ENCODE assay signal across 8 mouse cellular contexts in the genomic region with DNA sequence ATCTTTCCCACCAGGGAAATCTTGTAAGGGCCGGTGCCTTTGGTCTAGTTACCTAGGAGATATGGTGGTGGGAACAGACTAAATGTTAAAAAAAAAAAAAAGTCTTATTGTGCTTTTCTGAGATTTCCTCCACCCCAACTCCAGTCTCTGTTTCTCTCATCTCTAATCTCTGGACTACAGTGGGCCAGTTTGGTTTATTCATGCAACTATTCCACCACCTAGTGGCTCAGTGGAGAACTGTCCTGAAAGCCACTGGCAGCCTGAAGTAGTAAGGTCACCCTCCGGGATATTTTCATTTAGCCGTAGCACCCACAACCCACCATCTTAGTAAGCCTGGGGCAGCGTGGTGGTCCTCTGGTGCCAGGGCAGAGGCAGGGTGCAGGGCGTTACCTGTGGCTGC. TPM values are rescaled to one million over a fixed set of nuclear protein-coding genes. Genes with fewer than 3 reads are reported as not detected.
DNase-seq lines count a peak whose midpoint lies in the region; TF ChIP-seq lines count a peak whose summit lies in the region.

No protein-coding gene starts in this region.

- H3K27ac ChIP-seq in thymus, adult 2 months (ENCODE audit: control insufficient read depth, insufficient read depth, low read length), result no peak overlapping the region

- DNase-seq in NIH3T3 (ENCODE audit: low read depth), result peak; percentile 86
- DNase-seq in cerebellum, adult 9-10 months, result peak; percentile 68
- peak; percentile 77 for DNase-seq in forelimb bud, embryonic 11.5 days (ENCODE audit: low read depth, low spot score)
- DNase-seq in induced T-regulatory cell, adult 2 months (ENCODE audit: low read depth), result peak; percentile 76
- DNase-seq in left cerebral cortex, postnatal 36 days (ENCODE audit: low spot score in 2 of 2), result peak; percentile 60 to 70
- peak; percentile 68 for DNase-seq in naive thymus-derived CD4-positive, alpha-beta T cell, adult 2 months (ENCODE audit: low read depth)
- peak; percentile 51 for DNase-seq in thymus, adult 2 months

- 14% methylated on average over 5 of the region's 5 CpGs for WGBS in thymus, adult 2 months

- H3K4me3 ChIP-seq in C2C12 (ENCODE audit: insufficient read depth, poor library complexity, severe bottlenecking), result no peak overlapping the region
- no peak overlapping the region for H3K4me3 ChIP-seq in thymus, adult 2 months (ENCODE audit: control insufficient read depth, insufficient read depth, low read length)

- no peaks in the 10 kb centered on the region for H3K79me2 ChIP-seq in C2C12 (ENCODE audit: control insufficient read depth, insufficient read depth)

- TF ChIP-seq POLR2A in thymus, adult 2 months (IDR thresholded peaks at IDR 0.05; ENCODE audit: control insufficient read depth, extremely low read depth, insufficient read depth, low read length, poor library complexity), result no peak

- no peaks in the 10 kb centered on the region; the same call in 1 of the 2 replicates for H3K4me1 ChIP-seq in thymus, adult 2 months (replicated peaks; ENCODE audit: control insufficient read depth, insufficient read depth, low read length)

- intact Hi-C loops in left cerebral cortex, postnatal 36 days (cut with DNase I), result loop anchor here (2.0 to 5.0 kb wide), 3 partner anchors 62 to 272 kb away; a partner anchor contains a TSS

- H3ac ChIP-seq in C2C12 (ENCODE audit: control insufficient read depth, insufficient read length, low read depth), result peak overlapping the region; percentile 53

- no peaks in the 10 kb centered on the region for H3K27me3 ChIP-seq in C2C12 (ENCODE audit: control insufficient read depth, insufficient read depth, insufficient read length)
- no peaks in the 10 kb centered on the region for H3K27me3 ChIP-seq in thymus, adult 2 months (ENCODE audit: control insufficient read depth, insufficient read depth, low read length)

- H3K79me3 ChIP-seq in C2C12 (ENCODE audit: low read depth), result no peaks in the 10 kb centered on the region

- no peaks in the 10 kb centered on the region for H3K36me3 ChIP-seq in C2C12 (ENCODE audit: control insufficient read depth, insufficient read depth)
- no peaks in the 10 kb centered on the region for H3K36me3 ChIP-seq in thymus, adult 2 months (ENCODE audit: control insufficient read depth, insufficient read depth, low read length)

- no peak for TF ChIP-seq CTCF in C2C12 (IDR thresholded peaks at IDR 0.05; ENCODE audit: control insufficient read depth, insufficient read depth, insufficient read length)
- peak; percentile 45; the same call in 1 of the 2 replicates for TF ChIP-seq CTCF in thymus, adult 2 months (IDR thresholded peaks at IDR 0.05; ENCODE audit: borderline replicate concordance, control insufficient read depth, extremely low read depth, insufficient read depth, low read length, poor library complexity)

TF ChIP-seq in C2C12, 6 proteins besides CTCF, POLR2A, EP300 and RAD21:
- no peak for TF ChIP-seq MYOD1 (IDR thresholded peaks at IDR 0.05; ENCODE audit: control insufficient read depth, insufficient read length, low read depth)
- TF ChIP-seq MYOG (IDR thresholded peaks at IDR 0.05; ENCODE audit: control insufficient read depth, extremely low read depth, insufficient read length), result no peak
- no peak for TF ChIP-seq MAX (IDR thresholded peaks at IDR 0.05)
- no peak for TF ChIP-seq CEBPB (IDR thresholded peaks at IDR 0.05; ENCODE audit: low read depth)
- TF ChIP-seq FOSL1 (IDR thresholded peaks at IDR 0.05; ENCODE audit: insufficient read depth, low read length, poor library complexity, severe bottlenecking), result no peak
- no peak for TF ChIP-seq USF1 (IDR thresholded peaks at IDR 0.05; ENCODE audit: low read depth)

RNA-seq across cellular contexts. Expression of a gene that starts 20.5 kb away (rescaled TPM):
- not detected for polyA plus RNA-seq in C2C12 (2012; fragmentation: generic; extraction: Trizol)
- 1 to 10 TPM; 1.6 to 3.8 TPM for total RNA-seq in left cerebral cortex, postnatal 36 days (2021)
- 0.49 and 0.61 TPM in 2 replicates for polyA plus RNA-seq in thymus, adult 2 months (2012; rRNA removed)

RNA-seq across cellular contexts. Expression of a gene that starts 23.9 kb away (rescaled TPM):
- 67.6 TPM for polyA plus RNA-seq in C2C12 (2012; fragmentation: generic; extraction: Trizol)
- total RNA-seq in left cerebral cortex, postnatal 36 days (2021), result 100 to 1,000 TPM; 103 to 113 TPM
- 37.4 and 42.4 TPM in 2 replicates for polyA plus RNA-seq in thymus, adult 2 months (2012; rRNA removed)
